Mouse (Mus musculus) kidney, postnatal 14 days (tissue): ENCODE data around the gene C1s2.
"Not testable (repeated sequence)": the region's sequence is repeated elsewhere in the genome, so short reads cannot be mapped to it uniquely, and the experiment has no call there.

Source experiments
- DNase-seq: peaks from one replicate; pipeline ENCODE4 v3.0.0; 2022; ENCODE audit warnings: mixed read lengths

C1s2 gene

GRCm38 (mm10) chr6:124636858-124637460 is 1.1 kb upstream of the C1s2 start:
- DNase-seq, result not testable (repeated sequence)

DNA sequence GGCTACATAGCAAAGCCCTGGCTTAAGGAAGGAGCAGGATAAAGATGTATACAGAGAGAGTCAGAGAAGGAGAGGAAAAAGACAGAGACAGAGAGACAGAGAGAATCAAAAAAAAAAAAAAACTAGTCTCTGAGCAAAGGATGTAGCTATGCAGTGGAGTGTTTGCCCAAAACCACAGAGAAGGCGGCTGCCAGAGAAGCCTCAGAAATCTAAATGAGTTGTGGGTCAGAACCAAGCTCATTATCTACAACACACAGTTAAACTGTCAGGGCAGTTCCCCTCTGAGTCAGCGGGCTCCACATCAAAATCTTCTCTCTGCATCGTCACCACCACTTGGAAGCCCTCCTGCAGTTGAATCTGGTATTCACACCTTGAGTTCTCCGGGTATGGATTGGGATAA is 5.1 kb downstream of the C1s2 start:
- no peak for DNase-seq

DNA sequence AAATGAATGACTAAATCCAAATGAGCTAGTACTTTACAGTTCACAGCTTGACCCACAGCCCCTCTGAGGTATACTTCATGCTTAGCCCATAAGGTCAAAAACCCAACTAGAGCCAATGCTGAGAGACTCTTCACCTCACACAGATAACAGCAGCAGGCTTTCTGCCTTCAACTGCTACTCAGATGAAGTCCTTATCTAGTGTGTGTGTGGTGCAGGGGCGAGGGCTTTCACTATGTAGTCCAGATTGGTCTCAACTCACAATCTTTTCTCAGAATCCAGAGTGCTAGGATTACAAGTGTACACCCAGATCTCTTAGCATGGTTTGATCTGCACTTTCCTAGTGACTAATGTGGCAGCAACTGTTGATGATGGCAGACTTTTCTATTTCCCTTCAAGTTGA is 9.7 kb downstream of the C1s2 start:
- DNase-seq, result not testable (repeated sequence)

GRCm38 (mm10) chr6:124625612-124626011 is 10.3 kb downstream of the C1s2 start:
- no peak for DNase-seq

GRCm38 (mm10) chr6:124602031-124602430 is 33.9 kb downstream of the C1s2 start:
- no peak for DNase-seq

DNA sequence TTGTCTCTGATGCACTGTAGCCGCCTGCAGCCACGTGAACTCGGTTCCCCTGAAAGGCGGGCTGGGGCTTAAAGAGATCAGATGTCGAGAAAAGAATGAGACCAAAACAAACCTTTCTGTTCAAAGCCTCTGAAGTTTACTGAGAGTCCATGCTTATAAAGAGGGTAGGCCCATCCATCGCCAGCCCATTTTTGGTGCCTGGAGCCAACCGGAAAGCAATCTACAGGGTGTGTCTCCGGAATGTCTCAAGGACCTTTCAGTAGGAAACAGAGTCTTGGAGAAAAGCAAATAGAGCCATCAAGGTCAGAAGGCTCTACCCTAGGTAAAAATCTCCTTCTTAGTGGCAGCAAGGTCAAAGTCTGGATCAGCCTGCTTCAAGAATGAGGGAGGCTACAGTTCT is 42.8 kb downstream of the C1s2 start:
- DNase-seq, result no peak

DNA sequence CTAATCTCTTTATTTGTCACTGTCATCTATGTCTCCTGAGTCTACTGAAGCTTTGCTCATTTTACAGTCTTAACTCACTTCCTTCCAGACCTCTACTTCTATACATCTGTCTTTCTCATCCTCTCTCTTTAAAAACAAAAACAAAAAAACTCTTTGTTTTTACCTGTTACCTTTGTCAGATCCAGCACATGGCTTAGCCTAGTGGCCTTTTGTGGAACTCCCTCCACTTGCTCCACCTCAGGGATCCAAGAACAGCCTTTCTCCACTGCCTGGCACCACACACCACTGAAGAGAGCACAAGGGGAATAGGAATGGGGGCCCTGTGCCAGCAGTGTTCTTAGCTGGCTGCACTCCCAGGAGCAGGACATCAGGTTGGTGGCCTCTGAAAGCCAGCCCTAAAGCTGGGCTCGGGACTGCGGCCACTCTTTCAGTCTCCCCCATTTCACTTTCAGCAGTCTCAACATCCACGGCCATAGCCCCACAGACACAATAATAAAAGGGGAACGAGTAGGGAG is 43.6 kb downstream of the C1s2 start:
- peak; percentile 7 for DNase-seq

GRCm38 (mm10) chr6:124588771-124589170 is 47.1 kb downstream of the C1s2 start:
- no peak for DNase-seq

GRCm38 (mm10) chr6:124586266-124586665 is 49.6 kb downstream of the C1s2 start:
- DNase-seq, result no peak

- no peak for DNase-seq
These were observed 50.1 kb downstream of the C1s2 start for GRCm38 (mm10) chr6:124585761-124586160.

DNA sequence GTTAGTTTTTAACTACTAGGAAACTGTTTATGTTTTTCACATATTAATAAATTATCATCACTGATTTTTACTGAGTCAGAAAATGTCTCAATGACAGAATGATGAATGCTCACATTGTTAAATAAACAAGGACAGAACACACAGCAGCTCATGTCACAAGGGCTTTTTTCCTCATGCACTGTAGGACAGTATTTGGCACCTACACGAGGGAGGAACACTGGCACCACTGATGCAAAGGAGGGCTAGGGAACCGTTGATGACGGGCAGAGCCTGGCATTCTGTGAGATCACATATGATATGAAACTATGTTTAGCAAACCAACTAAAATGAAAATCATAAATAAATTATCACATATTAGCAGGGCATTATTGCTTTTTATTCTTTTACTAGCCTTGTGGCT is 51.0 kb downstream of the C1s2 start:
- no peak for DNase-seq

GRCm38 (mm10) chr6:124582231-124582630 is 53.7 kb downstream of the C1s2 start:
- no peak for DNase-seq

DNA sequence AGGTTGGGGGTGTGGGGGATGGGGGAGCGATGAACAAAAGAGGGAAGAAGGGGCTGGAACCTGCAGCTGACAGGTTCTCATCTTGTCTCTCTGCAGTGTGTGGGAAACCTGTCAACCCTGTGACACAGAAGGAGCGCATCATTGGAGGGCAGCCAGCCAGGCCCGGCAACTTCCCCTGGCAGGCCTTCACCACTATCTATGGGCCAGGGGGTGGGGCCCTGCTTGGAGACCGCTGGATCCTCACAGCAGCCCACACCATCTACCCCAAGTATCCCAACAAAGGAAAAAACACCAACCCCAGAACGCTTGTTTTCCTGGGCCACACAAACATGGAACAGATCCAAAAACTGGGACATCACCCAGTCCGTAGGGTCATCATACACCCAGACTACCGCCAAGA is 55.7 kb downstream of the C1s2 start:
- DNase-seq, result not testable (repeated sequence)

DNA sequence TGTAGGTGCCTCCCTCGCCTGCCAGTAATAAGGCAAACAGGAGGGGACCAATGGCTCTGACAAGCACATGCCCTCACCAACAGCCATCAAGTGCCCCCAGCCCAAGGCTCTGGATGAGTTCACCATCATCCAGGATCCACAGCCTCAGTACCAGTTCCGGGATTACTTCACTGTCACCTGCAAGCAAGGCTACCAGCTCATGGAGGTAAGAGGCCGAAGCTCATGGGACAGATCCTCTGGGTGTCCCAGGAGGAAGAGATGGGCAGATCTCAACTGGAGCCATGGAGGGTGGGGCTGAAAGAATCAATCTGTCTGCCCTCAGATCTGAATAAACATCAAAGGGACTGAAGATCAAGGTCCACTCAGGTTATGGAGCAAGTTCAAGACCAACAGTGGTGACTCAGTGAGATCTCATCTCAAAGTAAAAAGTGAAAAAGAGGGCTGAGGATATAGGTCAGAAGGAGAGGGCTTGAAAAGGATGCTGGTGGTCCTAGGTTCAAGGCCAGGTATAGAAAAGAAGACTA is 60.7 kb downstream of the C1s2 start:
- not testable (repeated sequence) for DNase-seq
